Mouse (Mus musculus) spleen, adult 18-20 months (tissue): Measurements from ENCODE around the gene Eml4.

Experiments used
- DNase-seq, 2 experiments: peaks; one replicate each; pipeline ENCODE4 v3.0.0; 2022; ENCODE audit warnings: mixed read lengths in 2 of 2

The Eml4 gene

GRCm38 (mm10) chr17:83350379-83351091 is at the start of gene Eml4:
Eml4 (plus strand) TSS chr17:83350931.
- DNase-seq, result peak; percentile 92 to 99

GRCm38 (mm10) chr17:83301433-83301832 is 49.3 kb upstream of the Eml4 start:
- DNase-seq, result no peak

- DNase-seq, result no peak
Observed at GRCm38 (mm10) chr17:83304089-83304822, 46.5 kb upstream of the Eml4 start.

GRCm38 (mm10) chr17:83306964-83307640 is 43.6 kb upstream of the Eml4 start:
- no peak for DNase-seq

- DNase-seq, result no peak
Observed at GRCm38 (mm10) chr17:83307641-83308296, 43.0 kb upstream of the Eml4 start.

GRCm38 (mm10) chr17:83308451-83308850 is 42.3 kb upstream of the Eml4 start:
- DNase-seq, result no peak

- no peak for DNase-seq
Observed at GRCm38 (mm10) chr17:83309243-83309642, 41.5 kb upstream of the Eml4 start.

- no peak for DNase-seq
Observed at GRCm38 (mm10) chr17:83311806-83312205, 38.9 kb upstream of the Eml4 start.

GRCm38 (mm10) chr17:83312244-83312918 is 38.4 kb upstream of the Eml4 start:
- DNase-seq, result peak; percentile 51 to 59

GRCm38 (mm10) chr17:83313046-83313689 is 37.6 kb upstream of the Eml4 start:
- no peak for DNase-seq

GRCm38 (mm10) chr17:83315476-83315875 is 35.3 kb upstream of the Eml4 start:
- DNase-seq, result no peak

- DNase-seq, result no peak
Observed at GRCm38 (mm10) chr17:83322621-83323335, 28.0 kb upstream of the Eml4 start.

- DNase-seq, result no peak
Observed at GRCm38 (mm10) chr17:83323410-83324268, 27.1 kb upstream of the Eml4 start.

- no peak for DNase-seq
Observed at GRCm38 (mm10) chr17:83324269-83324616, 26.5 kb upstream of the Eml4 start.

GRCm38 (mm10) chr17:83335183-83335584 is 15.5 kb upstream of the Eml4 start:
- no peak for DNase-seq

- DNase-seq, result no peak
Observed at GRCm38 (mm10) chr17:83337051-83337898, 13.5 kb upstream of the Eml4 start.

GRCm38 (mm10) chr17:83339368-83340085 is 11.2 kb upstream of the Eml4 start:
- DNase-seq, result peak; percentile 35 to 40

GRCm38 (mm10) chr17:83340895-83341524 is 9.7 kb upstream of the Eml4 start:
- no peak for DNase-seq
